Mouse (Mus musculus) forebrain, embryonic 14.5 days (tissue): ENCODE results near the gene Junb. TPM values are rescaled to one million over a fixed set of nuclear protein-coding genes. Genes with fewer than 3 reads are reported as not detected.

Experiments used
- ATAC-seq: fragments of 200-750 bp; cut with Nextera tagmentation; 2 replicates; pipeline ENCODE4 v1.8.0; 2017; ENCODE audit warnings: mild to moderate bottlenecking, moderate library complexity
- DNase-seq: peaks from one replicate; pipeline ENCODE4 v3.0.0-alpha.2; 2015; ENCODE audit warnings: low spot score
- H3K27ac ChIP-seq: fragments of 300-500 bp; sonication (generic); 2 replicates; pipeline ENCODE4 v1.5.1; 2014; ENCODE audit warnings: low read depth, mild to moderate bottlenecking, control low read depth, low read length, moderate library complexity
- H3K27me3 ChIP-seq: fragments of 300-500 bp; sonication (generic); replicated peaks from 2 replicates; pipeline ENCODE4 v1.6.1; 2014; ENCODE audit warnings: low read length, control low read depth, mixed read lengths; ENCODE audit not compliant: control insufficient read depth, insufficient read depth
- H3K36me3 ChIP-seq: fragments of 300-500 bp; sonication (generic); 2 replicates; pipeline ENCODE4 v1.6.1; 2014; ENCODE audit warnings: low read length, control low read depth; ENCODE audit not compliant: control insufficient read depth, insufficient read depth
- H3K4me1 ChIP-seq: fragments of 300-500 bp; sonication (generic); 2 replicates; pipeline ENCODE4 v1.6.1; 2014; ENCODE audit warnings: antibody characterized with exemption, low read length, control low read depth; ENCODE audit not compliant: control insufficient read depth, insufficient read depth
- H3K4me2 ChIP-seq: fragments of 300-500 bp; sonication (generic); 2 replicates; pipeline ENCODE4 v1.6.1; 2014; ENCODE audit warnings: mild to moderate bottlenecking, control low read depth, low read length
- H3K4me3 ChIP-seq: fragments of 300-500 bp; sonication (generic); 2 replicates; pipeline ENCODE4 v1.5.1; 2014; ENCODE audit warnings: low read depth, low read length, control low read depth
- H3K9ac ChIP-seq: fragments of 300-500 bp; sonication (generic); 2 replicates; pipeline ENCODE4 v1.6.1; 2014; ENCODE audit warnings: mild to moderate bottlenecking, low read length, control low read depth, moderate library complexity
- H3K9me3 ChIP-seq: fragments of 300-500 bp; sonication (generic); replicated peaks from 2 replicates; pipeline ENCODE4 v1.6.1; 2016; ENCODE audit warnings: low read length, control low read depth, mixed read lengths; ENCODE audit not compliant: control insufficient read depth
- WGBS: fragments of 180-500 bp; shearing (Covaris S2); extraction: QIAGEN DNeasy Blood & Tissue Kit; methylation state at CpG from one replicate; pipeline ENCODE4 v1.1.7; 2014; 5-methylcytosine and 5-hydroxymethylcytosine counted together
- polyA plus RNA-seq: library from polyadenylated mRNA; unstranded; fragments of >200 nt; fragmentation: Nextera tagmentation; extraction: Ambion mirVana; gene quantifications from 2 replicates; pipeline ENCODE4 v1.2.1, GENCODE M21; 2014

Junb gene
- polyA plus RNA-seq, 1 experiment from 2014 or later = 5.0 TPM

DNA sequence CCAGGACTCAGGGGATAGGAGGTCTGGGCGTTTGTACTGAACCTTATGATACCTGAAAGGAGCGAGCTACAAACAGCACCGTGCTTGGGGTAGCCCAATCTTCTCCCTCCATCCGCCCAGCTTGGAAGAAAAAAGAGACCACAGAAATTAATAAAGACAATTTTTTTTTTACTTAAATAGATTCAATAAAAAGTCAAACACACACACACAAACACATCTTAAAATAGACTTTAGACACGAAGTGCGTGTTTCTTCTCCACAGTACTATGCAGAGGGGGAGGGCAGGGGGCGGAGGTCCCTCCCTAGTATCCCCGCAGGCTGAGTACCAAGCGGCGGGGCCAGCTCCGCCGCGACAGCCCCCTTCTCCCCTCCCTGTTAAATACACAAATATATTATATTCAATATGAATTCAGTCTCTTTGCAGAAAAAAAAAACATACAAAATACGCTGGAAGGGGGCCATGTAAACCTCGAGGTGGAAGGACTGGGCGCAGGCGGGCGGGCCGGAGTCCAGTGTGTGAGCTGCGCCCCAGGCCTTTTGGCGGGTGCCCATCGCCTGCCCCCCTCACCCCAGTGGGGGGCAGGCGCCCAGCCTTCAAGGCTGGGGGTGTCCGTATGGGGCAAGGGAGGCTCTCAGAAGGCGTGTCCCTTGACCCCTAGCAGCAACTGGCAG, 1.6 kb downstream of the Junb start:
- H3K27ac ChIP-seq = no peak overlapping the region

DNA sequence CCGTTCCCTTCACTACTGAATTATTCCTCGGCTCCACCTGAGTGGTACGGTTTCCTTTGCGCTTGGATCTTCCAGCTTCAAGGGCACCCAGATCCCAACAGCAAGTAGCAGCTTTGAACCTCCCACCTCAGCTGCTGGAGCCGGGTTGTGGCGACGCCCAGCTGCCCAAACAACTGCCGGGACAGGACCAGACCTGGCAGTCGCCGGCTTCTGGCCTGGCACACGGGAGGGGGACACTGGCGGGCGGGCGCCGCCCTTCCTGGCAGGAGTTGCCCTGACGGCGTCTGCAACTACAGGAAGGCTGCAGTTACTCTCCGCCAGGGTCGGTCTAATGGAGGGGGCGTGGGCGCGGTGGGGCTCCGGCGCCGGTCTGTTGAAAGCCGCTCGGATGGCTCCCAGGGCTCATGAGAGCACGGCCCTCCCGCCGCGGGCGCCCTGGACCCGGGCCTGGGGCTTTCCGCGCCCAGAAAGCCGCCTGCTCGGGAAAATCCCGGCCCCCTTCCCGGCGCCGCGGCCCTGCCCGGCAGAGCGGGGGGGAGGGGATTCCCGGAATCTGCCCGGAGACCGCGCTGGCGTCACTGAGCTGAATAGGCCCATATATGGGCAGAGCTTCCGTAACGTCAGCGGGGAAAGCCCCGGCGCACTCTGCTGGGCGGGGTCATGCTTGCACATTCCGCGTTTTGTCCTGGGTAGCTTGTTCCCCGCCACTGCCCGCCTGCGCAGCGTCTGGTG, 2.3 kb downstream of the Junb start:
- Histone ChIP-seq H3K4me2 (peak overlapping the region; percentile 96), H3K27ac (no peak overlapping the region), H3K27me3 (peaks cover 27% of the 10 kb centered on the region), H3K36me3 (peaks cover 42% of the 10 kb centered on the region), H3K4me1 (peaks cover 31% of the 10 kb centered on the region), H3K9ac (peak overlapping the region; percentile 54; the same call in 1 of the 2 replicates), H3K9me3 (no peaks in the 10 kb centered on the region), H3K4me3 (peak overlapping the region; percentile 46)
- DNase-seq (peak; percentile 95), ATAC-seq (peak; percentile 88)
- under 1% methylated on average over 56 of the region's 61 CpGs for WGBS

More for the DNA sequence above, 1.6 kb downstream of the Junb start:
- no peaks in the 10 kb centered on the region for H3K9me3 ChIP-seq
- H3K4me3 ChIP-seq = peak overlapping the region; percentile 46
- H3K9ac ChIP-seq = peak overlapping the region; percentile 68
- no peak for ATAC-seq
- no peak for DNase-seq
- peaks cover 35% of the 10 kb centered on the region for H3K36me3 ChIP-seq
- WGBS = 3% methylated on average over 25 of the region's 25 CpGs
- H3K27me3 ChIP-seq = peaks cover 27% of the 10 kb centered on the region
- peaks cover 33% of the 10 kb centered on the region for H3K4me1 ChIP-seq
- H3K4me2 ChIP-seq = peak overlapping the region; percentile 96

DNA sequence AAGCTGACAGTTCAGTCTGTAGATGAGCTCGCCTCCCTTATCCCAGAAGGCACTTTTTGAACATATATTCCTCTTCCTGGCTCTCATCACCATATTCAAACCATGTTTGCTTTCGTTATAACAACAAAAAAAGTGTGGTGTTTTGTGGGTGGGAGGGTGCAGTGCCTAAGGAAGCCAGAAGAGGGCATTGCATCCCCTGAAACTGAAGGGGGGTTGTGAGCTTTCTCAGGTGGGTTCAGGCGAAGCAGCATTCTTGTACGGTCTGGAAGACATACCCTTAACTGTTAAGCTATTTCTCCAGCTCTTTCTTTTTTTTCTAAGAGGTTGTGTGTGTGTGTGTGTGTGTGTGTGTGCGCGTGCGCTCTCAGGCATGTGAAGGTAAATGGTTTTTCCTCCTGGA, 3.1 kb downstream of the Junb start:
- Histone ChIP-seq H3K9me3 (no peaks in the 10 kb centered on the region), H3K4me2 (peak overlapping the region; percentile 96), H3K36me3 (peaks cover 49% of the 10 kb centered on the region), H3K27ac (no peak overlapping the region), H3K4me1 (peaks cover 33% of the 10 kb centered on the region), H3K27me3 (peaks cover 27% of the 10 kb centered on the region), H3K9ac (no peak overlapping the region), H3K4me3 (peak overlapping the region; percentile 46; the same call in 1 of the 2 replicates)
- no peak for ATAC-seq
- 30% methylated on average over 7 of the region's 7 CpGs for WGBS
- DNase-seq = peak; percentile 62

DNA sequence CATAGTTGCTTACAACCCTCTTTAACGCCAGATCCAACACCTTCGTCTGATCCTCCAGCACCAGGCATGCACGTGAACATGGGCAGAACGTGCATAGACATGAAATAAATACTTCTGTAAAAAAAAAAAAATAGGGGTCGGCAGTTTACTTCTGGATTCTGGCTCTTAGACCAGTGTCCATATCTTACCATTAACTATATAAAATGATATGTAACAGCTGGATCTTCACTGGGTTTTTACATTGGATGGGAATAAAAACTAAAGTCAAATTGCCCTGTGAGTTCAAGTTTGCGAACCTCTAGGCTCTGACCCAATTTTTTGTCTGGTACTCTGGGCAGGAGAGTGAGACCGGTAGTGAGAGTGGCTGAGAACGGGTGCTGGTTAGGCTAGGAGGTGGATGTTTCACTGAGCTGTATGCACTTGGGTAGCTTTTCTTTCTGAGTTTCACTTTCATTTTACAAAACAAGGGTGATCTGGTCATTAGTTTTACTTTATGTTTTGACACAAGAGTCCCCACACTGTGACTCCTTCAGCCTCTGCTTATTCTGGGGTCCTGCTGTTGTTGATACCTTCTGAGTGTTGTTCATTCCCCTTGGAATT, 3.9 kb downstream of the Junb start:
- 81% methylated on average over 8 of the region's 8 CpGs for WGBS
- no peak for ATAC-seq
- Histone ChIP-seq H3K4me3 (no peak overlapping the region), H3K9me3 (no peaks in the 10 kb centered on the region), H3K4me1 (peaks cover 33% of the 10 kb centered on the region), H3K36me3 (peaks cover 49% of the 10 kb centered on the region), H3K27ac (no peak overlapping the region), H3K4me2 (no peak overlapping the region), H3K9ac (no peak overlapping the region), H3K27me3 (peaks cover 27% of the 10 kb centered on the region)
- no peak for DNase-seq

DNA sequence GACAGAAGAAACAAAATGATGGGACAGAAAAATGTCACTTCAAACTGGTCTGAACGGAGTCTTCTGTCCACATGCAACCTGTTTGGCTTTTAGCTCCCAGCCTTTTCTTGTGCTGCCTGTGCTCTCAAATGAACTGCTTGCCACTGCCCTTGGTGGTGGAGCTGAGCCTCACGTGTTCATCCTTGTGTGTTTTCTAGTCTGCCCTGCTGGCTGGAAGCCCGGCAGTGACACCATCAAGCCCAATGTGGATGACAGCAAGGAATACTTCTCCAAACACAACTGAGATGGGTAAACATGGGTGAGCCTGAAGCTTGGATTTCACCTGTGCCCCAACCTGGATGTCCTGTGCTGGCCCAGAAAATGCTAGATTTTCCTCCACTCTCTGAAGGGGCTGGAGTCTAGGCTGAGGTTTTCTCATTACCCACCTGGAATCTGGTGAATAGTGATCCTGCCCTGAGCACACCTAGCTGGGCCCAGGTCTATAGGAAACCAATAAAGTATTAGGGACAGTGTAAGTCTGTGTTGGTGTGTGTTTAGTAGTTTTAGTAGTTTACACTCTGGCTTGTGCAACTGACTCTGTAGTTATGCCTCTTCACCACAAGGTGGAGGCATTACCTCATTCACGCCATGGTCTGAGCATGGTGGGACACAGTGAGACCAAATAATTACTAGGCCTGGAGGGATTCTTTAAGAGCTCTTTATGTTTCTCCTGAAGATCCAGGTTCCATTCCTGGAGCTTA, 4.5 kb downstream of the Junb start:
- Histone ChIP-seq H3K4me2 (no peak overlapping the region), H3K27ac (no peak overlapping the region), H3K4me3 (no peak overlapping the region), H3K27me3 (peaks cover 22% of the 10 kb centered on the region), H3K36me3 (peaks cover 49% of the 10 kb centered on the region), H3K9ac (no peak overlapping the region), H3K9me3 (no peaks in the 10 kb centered on the region), H3K4me1 (peaks cover 27% of the 10 kb centered on the region)
- 0 out of 2 replicates have a peak, but pooled peaks have one; percentile 7 for ATAC-seq
- DNase-seq = peak; percentile 83
- 56% methylated on average over 4 of the region's 4 CpGs for WGBS

DNA sequence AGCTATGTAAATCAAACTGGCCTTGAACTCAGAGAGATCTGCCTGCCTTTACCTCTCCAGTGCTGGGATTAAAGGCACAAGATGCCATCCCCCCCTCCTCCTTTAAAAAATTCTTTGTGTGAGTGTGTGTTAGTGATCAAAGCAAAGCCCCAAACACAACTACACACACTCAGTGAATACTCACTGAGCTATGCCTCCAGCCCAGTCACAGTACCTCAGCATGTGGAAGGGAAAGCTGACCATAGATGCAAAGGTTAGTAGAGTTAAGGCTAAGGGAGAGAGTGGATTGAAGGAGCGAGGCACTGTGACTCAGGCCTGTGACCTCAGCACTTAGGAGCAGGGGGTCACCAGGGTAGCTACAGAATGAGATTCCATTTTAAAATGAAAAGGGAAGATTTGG, 5.4 kb downstream of the Junb start:
- peaks cover 29% of the 10 kb centered on the region for H3K4me1 ChIP-seq

DNA sequence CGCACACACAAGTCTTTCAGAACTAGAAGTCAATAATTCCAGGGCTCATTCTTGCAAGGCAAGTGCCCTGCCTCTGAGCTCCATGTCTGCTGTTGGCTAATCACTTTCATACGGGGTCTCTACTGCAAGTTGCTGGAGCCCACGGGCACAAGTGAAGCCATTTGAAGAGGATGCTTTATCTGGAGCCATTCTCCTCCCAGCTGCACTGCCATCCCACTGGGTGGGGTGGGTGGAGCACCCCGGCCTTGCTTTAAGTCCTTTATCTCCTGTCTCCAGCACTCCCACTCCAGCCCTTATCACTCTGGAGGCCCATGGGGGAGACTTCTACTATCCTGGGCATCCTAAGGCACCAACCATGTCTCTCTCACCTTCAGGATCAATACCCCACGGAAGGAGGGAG, 7.6 kb downstream of the Junb start:
- peaks cover 15% of the 10 kb centered on the region for H3K4me1 ChIP-seq
- H3K36me3 ChIP-seq = peaks cover 49% of the 10 kb centered on the region
- 67% methylated on average over 5 of the region's 5 CpGs for WGBS
- peak overlapping the region; percentile 99 for H3K9ac ChIP-seq
- no peaks in the 10 kb centered on the region for H3K9me3 ChIP-seq
- H3K4me2 ChIP-seq = peak overlapping the region; percentile 95
- H3K27ac ChIP-seq = 0 out of 2 replicates have a peak overlapping the region, but pooled peaks have one; percentile 84
- H3K27me3 ChIP-seq = no peaks in the 10 kb centered on the region
- ATAC-seq (no peak), DNase-seq (no peak)
- H3K4me3 ChIP-seq = peak overlapping the region; percentile 90

More for the DNA sequence above, 5.4 kb downstream of the Junb start:
- H3K27ac ChIP-seq = no peak overlapping the region
- no peaks in the 10 kb centered on the region for H3K9me3 ChIP-seq
- no peak for DNase-seq
- H3K36me3 ChIP-seq = peaks cover 49% of the 10 kb centered on the region
- no peak overlapping the region for H3K9ac ChIP-seq
- H3K27me3 ChIP-seq = peaks cover 14% of the 10 kb centered on the region
- ATAC-seq = no peak
- H3K4me2 ChIP-seq = no peak overlapping the region
- no peak overlapping the region for H3K4me3 ChIP-seq
- WGBS = 82% methylated on average over 1 of the region's 1 CpGs

DNA sequence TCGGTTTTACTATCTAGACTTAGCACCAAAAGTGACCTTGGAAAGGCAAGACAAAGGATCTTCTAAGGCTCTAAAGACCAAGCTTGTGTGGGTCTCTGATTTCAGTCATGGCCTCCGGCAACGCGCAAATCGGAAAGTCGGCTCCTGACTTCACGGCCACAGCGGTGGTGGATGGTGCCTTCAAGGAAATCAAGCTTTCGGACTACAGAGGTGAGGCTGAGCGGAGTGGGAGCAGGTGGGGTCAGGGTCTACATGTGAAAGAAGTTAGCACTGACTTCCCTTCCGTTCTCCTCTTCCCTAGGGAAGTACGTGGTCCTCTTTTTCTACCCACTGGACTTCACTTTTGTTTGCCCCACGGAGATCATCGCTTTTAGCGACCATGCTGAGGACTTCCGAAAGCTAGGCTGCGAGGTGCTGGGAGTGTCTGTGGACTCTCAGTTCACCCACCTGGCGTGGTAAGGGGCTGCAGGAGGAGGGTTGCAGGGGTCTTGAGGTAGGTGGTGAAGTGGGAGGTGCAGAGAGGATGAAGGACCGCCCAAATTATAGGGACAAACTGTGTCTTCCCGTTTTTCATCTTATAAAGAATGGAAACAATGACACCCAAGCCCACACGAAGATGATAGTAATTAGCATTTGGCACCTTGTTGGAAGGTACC, 8.3 kb downstream of the Junb start:
- no peak for DNase-seq
- ATAC-seq = no peak
- WGBS = 7% methylated on average over 21 of the region's 21 CpGs

More for the DNA sequence above, 8.3 kb downstream of the Junb start:
- peaks cover 16% of the 10 kb centered on the region for H3K4me1 ChIP-seq
- H3K4me2 ChIP-seq = peak overlapping the region; percentile 95
- no peaks in the 10 kb centered on the region for H3K27me3 ChIP-seq
- H3K36me3 ChIP-seq = peaks cover 47% of the 10 kb centered on the region
- H3K27ac ChIP-seq = peak overlapping the region; percentile 84
- H3K9me3 ChIP-seq = no peaks in the 10 kb centered on the region
- H3K9ac ChIP-seq = peak overlapping the region; percentile 99
- H3K4me3 ChIP-seq = peak overlapping the region; percentile 90
